Mouse (Mus musculus): ENCODE data around the gene Grik3. TPM values are rescaled to one million over a fixed set of nuclear protein-coding genes. Genes with fewer than 3 reads are reported as not detected.

The Grik3 gene
- total RNA-seq, 1 experiment: 9.8 TPM

GRCm38 (mm10) chr4:125727626-125728025 is 237.1 kb downstream of the Grik3 start:
- in situ Hi-C loops (cut with MboI; ENCODE audit: low sequenced_read_pairs in 2 of 2, unreplicated experiment in 2 of 2): no loop called here
- H3K4me3 ChIP-seq (ENCODE audit: insufficient read depth in 1 of 2, low read depth in 1 of 2, low read length in 2 of 2, poor library complexity in 1 of 2, severe bottlenecking in 1 of 2): peak overlapping the region; percentile 35 to 43; a peak in 3 of 4 replicates
- H3K9me3 ChIP-seq (ENCODE audit: control insufficient read depth, insufficient read depth, low read depth, low read length): no peaks in the 10 kb centered on the region
- H3K27ac ChIP-seq (ENCODE audit: insufficient read depth, low read depth, low read length, poor library complexity, severe bottlenecking): no peak overlapping the region
- H3K9ac ChIP-seq (ENCODE audit: insufficient read depth, low read depth, low read length, poor library complexity, severe bottlenecking): peak overlapping the region; percentile 39; the same call in 1 of the 2 replicates
- peaks cover 3 to 39% of the 10 kb centered on the region in 2 experiments for H3K4me1 ChIP-seq (ENCODE audit: control insufficient read depth in 2 of 2, insufficient read depth in 2 of 2, low read length in 2 of 2, poor library complexity in 1 of 2)
- TF ChIP-seq MAFK (IDR thresholded peaks at IDR 0.05; ENCODE audit: insufficient read depth, low read depth, low read length) (no peak), ZNF384 (IDR thresholded peaks at IDR 0.05; ENCODE audit: low read depth, low read length) (no peak), HCFC1 (IDR thresholded peaks at IDR 0.05; ENCODE audit: borderline replicate concordance, insufficient read depth, low read length) (no peak), CHD2 (IDR thresholded peaks at IDR 0.05; ENCODE audit: low read depth, low read length) (no peak), ZC3H11A (IDR thresholded peaks at IDR 0.05; ENCODE audit: borderline replicate concordance, low read depth, low read length) (no peak)
- H3K36me3 ChIP-seq (ENCODE audit: control insufficient read depth, insufficient read depth, low read length, poor library complexity, severe bottlenecking): no peaks in the 10 kb centered on the region
- DNase-seq (ENCODE audit: low read depth, low spot score): no peak

GRCm38 (mm10) chr4:125728091-125728863 is 237.8 kb downstream of the Grik3 start:
- TF ChIP-seq MAFK (IDR thresholded peaks at IDR 0.05; ENCODE audit: insufficient read depth, low read depth, low read length) (0 out of 2 replicates have a peak, but pooled peaks have one; percentile 4), ZC3H11A (IDR thresholded peaks at IDR 0.05; ENCODE audit: borderline replicate concordance, low read depth, low read length) (no peak), HCFC1 (IDR thresholded peaks at IDR 0.05; ENCODE audit: borderline replicate concordance, insufficient read depth, low read length) (no peak), CHD2 (IDR thresholded peaks at IDR 0.05; ENCODE audit: low read depth, low read length) (no peak)
- peak overlapping the region; percentile 35 to 43 for H3K4me3 ChIP-seq (ENCODE audit: insufficient read depth in 1 of 2, low read depth in 1 of 2, low read length in 2 of 2, poor library complexity in 1 of 2, severe bottlenecking in 1 of 2)
- H3K36me3 ChIP-seq (ENCODE audit: control insufficient read depth, insufficient read depth, low read length, poor library complexity, severe bottlenecking): no peaks in the 10 kb centered on the region
- H3K9ac ChIP-seq (ENCODE audit: insufficient read depth, low read depth, low read length, poor library complexity, severe bottlenecking): peak overlapping the region; percentile 39
- peak overlapping the region; percentile 60 for H3K27ac ChIP-seq (ENCODE audit: insufficient read depth, low read depth, low read length, poor library complexity, severe bottlenecking)
- DNase-seq (ENCODE audit: low read depth, low spot score): peak; percentile 43
- in situ Hi-C loops (cut with MboI; ENCODE audit: low sequenced_read_pairs in 2 of 2, unreplicated experiment in 2 of 2): no loop called here
- no peaks in the 10 kb centered on the region for H3K9me3 ChIP-seq (ENCODE audit: control insufficient read depth, insufficient read depth, low read depth, low read length)
- peaks cover 3 to 40% of the 10 kb centered on the region in 2 experiments for H3K4me1 ChIP-seq (ENCODE audit: control insufficient read depth in 2 of 2, insufficient read depth in 2 of 2, low read length in 2 of 2, poor library complexity in 1 of 2)

- Histone ChIP-seq H3K9ac (ENCODE audit: insufficient read depth, low read depth, low read length, poor library complexity, severe bottlenecking) (peak overlapping the region; percentile 17; the same call in 1 of the 2 replicates), H3K4me1 (ENCODE audit: control insufficient read depth in 2 of 2, insufficient read depth in 2 of 2, low read length in 2 of 2, poor library complexity in 1 of 2) (peaks cover 3 to 43% of the 10 kb centered on the region in 2 experiments), H3K9me3 (ENCODE audit: control insufficient read depth, insufficient read depth, low read depth, low read length) (no peaks in the 10 kb centered on the region), H3K27ac (ENCODE audit: insufficient read depth, low read depth, low read length, poor library complexity, severe bottlenecking) (peak overlapping the region; percentile 41; the same call in 1 of the 2 replicates), H3K36me3 (ENCODE audit: control insufficient read depth, insufficient read depth, low read length, poor library complexity, severe bottlenecking) (no peaks in the 10 kb centered on the region), H3K4me3 (ENCODE audit: insufficient read depth in 1 of 2, low read depth in 1 of 2, low read length in 2 of 2, poor library complexity in 1 of 2, severe bottlenecking in 1 of 2) (peak overlapping the region; percentile 43 to 47)
- DNase-seq (ENCODE audit: low read depth, low spot score): peak; percentile 99
- TF ChIP-seq MAFK (IDR thresholded peaks at IDR 0.05; ENCODE audit: insufficient read depth, low read depth, low read length) (0 out of 2 replicates have a peak, but pooled peaks have one; percentile 4), HCFC1 (IDR thresholded peaks at IDR 0.05; ENCODE audit: borderline replicate concordance, insufficient read depth, low read length) (0 out of 2 replicates have a peak, but pooled peaks have one; percentile 40), ZC3H11A (IDR thresholded peaks at IDR 0.05; ENCODE audit: borderline replicate concordance, low read depth, low read length) (no peak), ZNF384 (IDR thresholded peaks at IDR 0.05; ENCODE audit: low read depth, low read length) (no peak), CHD2 (IDR thresholded peaks at IDR 0.05; ENCODE audit: low read depth, low read length) (no peak)
- in situ Hi-C loops (cut with MboI; ENCODE audit: low sequenced_read_pairs in 2 of 2, unreplicated experiment in 2 of 2): no loop called here
Measured at GRCm38 (mm10) chr4:125729305-125730220, 239.1 kb downstream of the Grik3 start.

- DNase-seq (ENCODE audit: low read depth, low spot score): no peak
- H3K4me3 ChIP-seq (ENCODE audit: insufficient read depth in 1 of 2, low read depth in 1 of 2, low read length in 2 of 2, poor library complexity in 1 of 2, severe bottlenecking in 1 of 2): no peak overlapping the region
- TF ChIP-seq HCFC1 (IDR thresholded peaks at IDR 0.05; ENCODE audit: borderline replicate concordance, insufficient read depth, low read length) (no peak), CHD2 (IDR thresholded peaks at IDR 0.05; ENCODE audit: low read depth, low read length) (no peak), ZC3H11A (IDR thresholded peaks at IDR 0.05; ENCODE audit: borderline replicate concordance, low read depth, low read length) (no peak), MAFK (IDR thresholded peaks at IDR 0.05; ENCODE audit: insufficient read depth, low read depth, low read length) (no peak), ZNF384 (IDR thresholded peaks at IDR 0.05; ENCODE audit: low read depth, low read length) (no peak)
- H3K36me3 ChIP-seq (ENCODE audit: control insufficient read depth, insufficient read depth, low read length, poor library complexity, severe bottlenecking): no peaks in the 10 kb centered on the region
- no peak overlapping the region for H3K27ac ChIP-seq (ENCODE audit: insufficient read depth, low read depth, low read length, poor library complexity, severe bottlenecking)
- H3K4me1 ChIP-seq (ENCODE audit: control insufficient read depth in 2 of 2, insufficient read depth in 2 of 2, low read length in 2 of 2, poor library complexity in 1 of 2): peaks cover 3 to 40% of the 10 kb centered on the region in 2 experiments
- in situ Hi-C loops (cut with MboI; ENCODE audit: low sequenced_read_pairs in 2 of 2, unreplicated experiment in 2 of 2): no loop called here
- no peaks in the 10 kb centered on the region for H3K9me3 ChIP-seq (ENCODE audit: control insufficient read depth, insufficient read depth, low read depth, low read length)
- no peak overlapping the region for H3K9ac ChIP-seq (ENCODE audit: insufficient read depth, low read depth, low read length, poor library complexity, severe bottlenecking)
Measured at GRCm38 (mm10) chr4:125730751-125731150, 240.3 kb downstream of the Grik3 start.
